8 mouse cellular contexts compared by ENCODE assay signal in genomic region chr2:124610586-124611105, GRCm38 (mm10).
A peak's percentile ranks its signal among the peaks of the same experiment; 100 is the strongest.
DNase-seq lines count a peak whose midpoint lies in the region; ATAC-seq and TF ChIP-seq lines count a peak whose summit lies in the region.

No protein-coding gene starts in this region.

- H3K27ac ChIP-seq in kidney, embryonic 14.5 days (ENCODE audit: low read depth, low read length): peak overlapping the region; percentile 93
- peak overlapping the region; percentile 97 for H3K27ac ChIP-seq in heart, postnatal 0 days (ENCODE audit: low read depth)

- DNase-seq in kidney, adult 18-20 months: no peak
- DNase-seq in brain, adult 2 months (ENCODE audit: low read depth, low spot score): peak; percentile 49
- DNase-seq in heart, postnatal 0 days (ENCODE audit: low spot score): no peak
- no peak for DNase-seq in spleen, adult 12 weeks (ENCODE audit: low spot score)
- no peak for DNase-seq in c-Kit-positive CD71-positive TER-119-positive erythroid progenitor cells, embryonic 14.5 days (ENCODE audit: low spot score)

- under 1% methylated on average over 35 of the region's 39 CpGs for WGBS in kidney, embryonic 14.5 days
- under 1% methylated on average over 39 of the region's 39 CpGs for WGBS in heart, postnatal 0 days

- H3K4me3 ChIP-seq in kidney, embryonic 14.5 days (ENCODE audit: low read length): peak overlapping the region; percentile 83
- H3K4me3 ChIP-seq in heart, postnatal 0 days (ENCODE audit: low read depth, low read length): peak overlapping the region; percentile 97

- TF ChIP-seq CTCF in heart, postnatal 0 days (IDR thresholded peaks at IDR 0.05; ENCODE audit: low read depth): no peak

- TF ChIP-seq EP300 in heart, postnatal 0 days (IDR thresholded peaks at IDR 0.05; ENCODE audit: low read depth): no peak

- H3K4me1 ChIP-seq in kidney, embryonic 14.5 days (ENCODE audit: control insufficient read depth, insufficient read depth, low read length): peaks cover 23% of the 10 kb centered on the region; the same call in 1 of the 2 replicates
- peaks cover 46% of the 10 kb centered on the region for H3K4me1 ChIP-seq in heart, postnatal 0 days (ENCODE audit: control insufficient read depth, insufficient read depth)

- H3K36me3 ChIP-seq in kidney, embryonic 14.5 days (ENCODE audit: control insufficient read depth, insufficient read depth, low read length): no peaks in the 10 kb centered on the region
- H3K36me3 ChIP-seq in heart, postnatal 0 days (replicated peaks; ENCODE audit: control insufficient read depth, insufficient read depth, low read length): no peaks in the 10 kb centered on the region

- H3K9ac ChIP-seq in kidney, embryonic 14.5 days (ENCODE audit: low read depth, low read length): peak overlapping the region; percentile 82
- peak overlapping the region; percentile 90 for H3K9ac ChIP-seq in heart, postnatal 0 days (replicated peaks; ENCODE audit: low read depth, low read length)

- H3K4me2 ChIP-seq in kidney, embryonic 14.5 days (replicated peaks; ENCODE audit: low read depth, low read length): peak overlapping the region; percentile 83
- H3K4me2 ChIP-seq in heart, postnatal 0 days (ENCODE audit: low read depth, low read length): peak overlapping the region; percentile 73

- H3K27me3 ChIP-seq in kidney, embryonic 14.5 days (ENCODE audit: control insufficient read depth, insufficient read depth, low read length): peaks cover 2% of the 10 kb centered on the region; the same call in 1 of the 2 replicates
- no peaks in the 10 kb centered on the region for H3K27me3 ChIP-seq in heart, postnatal 0 days (ENCODE audit: control insufficient read depth, insufficient read depth, low read length)

- ATAC-seq in kidney, embryonic 14.5 days (ENCODE audit: low FRiP score, low TSS enrichment): no peak; the same call in 1 of the 2 replicates
- ATAC-seq in heart, postnatal 0 days (ENCODE audit: insufficient read depth, low read depth): peak; percentile 61
- ATAC-seq in megakaryocyte progenitor cell, adult 5-6 weeks (replicated peaks; ENCODE audit: poor library complexity): peak; percentile 8; the same call in 1 of the 2 replicates
- ATAC-seq in CD4-positive, CD25-positive, alpha-beta regulatory T cell, adult 4 months: no peak

- H3K9me3 ChIP-seq in kidney, embryonic 14.5 days (ENCODE audit: control insufficient read depth, low read length): no peaks in the 10 kb centered on the region
- no peaks in the 10 kb centered on the region for H3K9me3 ChIP-seq in heart, postnatal 0 days (replicated peaks; ENCODE audit: control insufficient read depth, low read length)

Comparison
In these comparisons a context has a peak if more than half of its experiments do, and no peak if none do; other contexts are left out.
1. ATAC-seq: peak in heart, postnatal 0 days (single experiment) and megakaryocyte progenitor cell, adult 5-6 weeks (single experiment); none in kidney, embryonic 14.5 days (single experiment) and CD4-positive, CD25-positive, alpha-beta regulatory T cell, adult 4 months (single experiment).